Comparison of ENCODE assay signal across 19 mouse cellular contexts in the genomic region with DNA sequence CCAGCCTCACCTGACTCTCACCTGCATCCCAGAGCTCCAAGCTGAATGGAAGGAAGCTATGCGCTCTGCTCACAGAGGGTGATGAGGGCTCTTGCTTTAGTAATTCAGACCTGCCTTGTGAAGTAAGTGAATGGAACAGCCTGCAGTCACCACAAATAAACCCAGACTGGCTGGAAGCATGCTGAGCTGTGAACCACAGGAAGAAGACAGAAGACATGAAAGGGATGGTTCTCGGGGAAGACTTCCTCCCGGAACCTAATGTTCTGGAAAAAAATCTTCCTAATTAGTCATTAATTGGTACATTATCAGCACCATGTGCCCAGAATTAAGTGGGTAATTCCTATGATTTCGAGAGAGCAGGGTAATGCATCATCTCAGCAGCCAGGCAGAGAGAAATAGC.
DNase-seq lines count a peak whose midpoint lies in the region; ATAC-seq lines count a peak whose summit lies in the region.
"Had no signal": no experiment of that assay in that cellular context is flagged by ENCODE, and none has a peak within 500 bp of the region (broad histone marks: within the 10 kb centered on the region; RNA-seq: fewer than 3 reads in every experiment).

No protein-coding gene starts in this region.

- 48% methylated on average over 4 of the region's 4 CpGs for WGBS in neural tube, embryonic 13.5 days

- no peak overlapping the region for H3K9ac ChIP-seq in neural tube, embryonic 13.5 days
- H3K9ac ChIP-seq: forebrain, embryonic 12.5 days; heart, embryonic 12.5 days; intestine, embryonic 15.5 days; limb, embryonic 12.5 days; liver, embryonic 13.5 days; lung, embryonic 15.5 days had no signal

- no peak overlapping the region for H3K4me3 ChIP-seq in neural tube, embryonic 13.5 days
- H3K4me3 ChIP-seq: forebrain, embryonic 12.5 days; heart, embryonic 12.5 days; intestine, embryonic 15.5 days; limb, embryonic 12.5 days; liver, embryonic 13.5 days; lung, embryonic 15.5 days had no signal

- no peak overlapping the region for H3K4me2 ChIP-seq in neural tube, embryonic 13.5 days
- H3K4me2 ChIP-seq: forebrain, embryonic 12.5 days; heart, embryonic 12.5 days; intestine, embryonic 15.5 days; limb, embryonic 12.5 days; liver, embryonic 13.5 days; lung, embryonic 15.5 days; midbrain, embryonic 11.5 days had no signal

- H3K36me3 ChIP-seq in neural tube, embryonic 13.5 days, result no peaks in the 10 kb centered on the region
- H3K36me3 ChIP-seq: forebrain, embryonic 12.5 days; heart, embryonic 12.5 days; intestine, embryonic 15.5 days; limb, embryonic 12.5 days; liver, embryonic 13.5 days; lung, embryonic 15.5 days had no signal

- peak overlapping the region; percentile 15; the same call in 1 of the 2 replicates for H3K27ac ChIP-seq in neural tube, embryonic 13.5 days (replicated peaks)
- H3K27ac ChIP-seq: forebrain, embryonic 12.5 days; intestine, embryonic 15.5 days; limb, embryonic 12.5 days; liver, embryonic 13.5 days; macrophage had no signal

- no peaks in the 10 kb centered on the region for H3K27me3 ChIP-seq in neural tube, embryonic 13.5 days
- H3K27me3 ChIP-seq: forebrain, embryonic 12.5 days; heart, embryonic 12.5 days; intestine, embryonic 15.5 days; limb, embryonic 12.5 days; liver, embryonic 13.5 days; lung, embryonic 15.5 days had no signal

- peak; percentile 84 for ATAC-seq in frontal cortex, adult (ENCODE audit: low TSS enrichment)
- peak; percentile 15; the same call in 1 of the 2 replicates for ATAC-seq in neural tube, embryonic 13.5 days (ENCODE audit: low read depth)
- ATAC-seq: activated CD4-positive, CD25-positive, alpha-beta regulatory T cell, adult 4 months; intestine, embryonic 15.5 days had no signal

- DNase-seq in frontal cortex, postnatal 14 days (ENCODE audit: low spot score in 2 of 2), result no peak
- no peak for DNase-seq in neural tube, embryonic 10.5 days (ENCODE audit: extremely low spot score, low spot score)
- peak; percentile 22 to 34 for DNase-seq in cerebellum, postnatal 10 days
- DNase-seq in telencephalon, adult 2 months (ENCODE audit: low read depth, low spot score), result peak; percentile 47
- DNase-seq in thymus, adult 18-20 months, result no peak
- DNase-seq: adrenal gland, postnatal 25 days; B cell, adult 2 months; embryo, embryonic 11 days; liver, embryonic 13.5 days had no signal

- peaks cover 16% of the 10 kb centered on the region for H3K4me1 ChIP-seq in neural tube, embryonic 13.5 days (replicated peaks)
- H3K4me1 ChIP-seq: liver, embryonic 13.5 days had no signal

- no peaks in the 10 kb centered on the region for H3K9me3 ChIP-seq in neural tube, embryonic 13.5 days
- H3K9me3 ChIP-seq: forebrain, embryonic 12.5 days; heart, embryonic 12.5 days; intestine, embryonic 15.5 days; liver, embryonic 13.5 days; lung, embryonic 15.5 days had no signal

Comparison
In these comparisons a context has a peak if more than half of its experiments do, and no peak if none do; other contexts are left out.
1. DNase-seq: peak in cerebellum, postnatal 10 days (2 of 2) and telencephalon, adult 2 months (single experiment); none in frontal cortex, postnatal 14 days (0 of 2), neural tube, embryonic 10.5 days (single experiment) and thymus, adult 18-20 months (0 of 2).